Mouse (Mus musculus): ENCODE results near the gene Zbp1. TPM values are rescaled to one million over a fixed set of nuclear protein-coding genes. Genes with fewer than 3 reads are reported as not detected.

Zbp1 gene
- polyA plus RNA-seq, 1 experiment: 63.7 TPM

- no peak for TF ChIP-seq CTCF (IDR thresholded peaks at IDR 0.05; ENCODE audit: borderline replicate concordance, control insufficient read depth, extremely low read depth, insufficient read depth, low read length, poor library complexity)
- Histone ChIP-seq H3K4me1 (replicated peaks; ENCODE audit: control insufficient read depth, insufficient read depth, low read length) (peaks cover 25% of the 10 kb centered on the region), H3K4me3 (ENCODE audit: control insufficient read depth, insufficient read depth, low read length) (no peak overlapping the region), H3K27me3 (ENCODE audit: control insufficient read depth, insufficient read depth, low read length) (no peaks in the 10 kb centered on the region), H3K27ac (ENCODE audit: control insufficient read depth, insufficient read depth, low read length) (no peak overlapping the region), H3K36me3 (ENCODE audit: control insufficient read depth, insufficient read depth, low read length) (no peaks in the 10 kb centered on the region)
- DNase-seq: peak; percentile 0
- 85% methylated on average over 8 of the region's 8 CpGs for WGBS
Measured at GRCm38 (mm10) chr2:173177951-173178350, 40.8 kb downstream of the Zbp1 start.

- TF ChIP-seq POLR2A (IDR thresholded peaks at IDR 0.05; ENCODE audit: control insufficient read depth, extremely low read depth, insufficient read depth, low read length, poor library complexity) (no peak), CTCF (IDR thresholded peaks at IDR 0.05; ENCODE audit: borderline replicate concordance, control insufficient read depth, extremely low read depth, insufficient read depth, low read length, poor library complexity) (no peak)
- Histone ChIP-seq H3K4me3 (ENCODE audit: control insufficient read depth, insufficient read depth, low read length) (no peak overlapping the region), H3K27ac (ENCODE audit: control insufficient read depth, insufficient read depth, low read length) (no peak overlapping the region), H3K27me3 (ENCODE audit: control insufficient read depth, insufficient read depth, low read length) (no peaks in the 10 kb centered on the region), H3K36me3 (ENCODE audit: control insufficient read depth, insufficient read depth, low read length) (no peaks in the 10 kb centered on the region), H3K4me1 (replicated peaks; ENCODE audit: control insufficient read depth, insufficient read depth, low read length) (peaks cover 30% of the 10 kb centered on the region)
- peak; percentile 1 for DNase-seq
- 23% methylated on average over 5 of the region's 5 CpGs for WGBS
Measured at GRCm38 (mm10) chr2:173177481-173177880, 41.2 kb downstream of the Zbp1 start.

- H3K27ac ChIP-seq (ENCODE audit: control insufficient read depth, insufficient read depth, low read length): no peak overlapping the region
- no peaks in the 10 kb centered on the region for H3K36me3 ChIP-seq (ENCODE audit: control insufficient read depth, insufficient read depth, low read length)
- DNase-seq: peak; percentile 1
- peaks cover 36% of the 10 kb centered on the region for H3K4me1 ChIP-seq (replicated peaks; ENCODE audit: control insufficient read depth, insufficient read depth, low read length)
- TF ChIP-seq CTCF (IDR thresholded peaks at IDR 0.05; ENCODE audit: borderline replicate concordance, control insufficient read depth, extremely low read depth, insufficient read depth, low read length, poor library complexity) (no peak), POLR2A (IDR thresholded peaks at IDR 0.05; ENCODE audit: control insufficient read depth, extremely low read depth, insufficient read depth, low read length, poor library complexity) (no peak)
- no peak overlapping the region for H3K4me3 ChIP-seq (ENCODE audit: control insufficient read depth, insufficient read depth, low read length)
- WGBS: 95% methylated on average over 5 of the region's 5 CpGs
- H3K27me3 ChIP-seq (ENCODE audit: control insufficient read depth, insufficient read depth, low read length): peaks cover 4% of the 10 kb centered on the region; the same call in 1 of the 2 replicates
Measured at GRCm38 (mm10) chr2:173175703-173176102, 43.0 kb downstream of the Zbp1 start.

GRCm38 (mm10) chr2:173174569-173174968 is 44.2 kb downstream of the Zbp1 start:
- H3K4me3 ChIP-seq (ENCODE audit: control insufficient read depth, insufficient read depth, low read length): no peak overlapping the region
- no peak for TF ChIP-seq CTCF (IDR thresholded peaks at IDR 0.05; ENCODE audit: borderline replicate concordance, control insufficient read depth, extremely low read depth, insufficient read depth, low read length, poor library complexity)
- TF ChIP-seq POLR2A (IDR thresholded peaks at IDR 0.05; ENCODE audit: control insufficient read depth, extremely low read depth, insufficient read depth, low read length, poor library complexity): no peak
- H3K4me1 ChIP-seq (replicated peaks; ENCODE audit: control insufficient read depth, insufficient read depth, low read length): peaks cover 36% of the 10 kb centered on the region
- no peak for DNase-seq
- peaks cover 4% of the 10 kb centered on the region; the same call in 1 of the 2 replicates for H3K27me3 ChIP-seq (ENCODE audit: control insufficient read depth, insufficient read depth, low read length)
- no peaks in the 10 kb centered on the region for H3K36me3 ChIP-seq (ENCODE audit: control insufficient read depth, insufficient read depth, low read length)
- H3K27ac ChIP-seq (ENCODE audit: control insufficient read depth, insufficient read depth, low read length): no peak overlapping the region
- WGBS: 13% methylated on average over 1 of the region's 1 CpGs

- Histone ChIP-seq H3K36me3 (ENCODE audit: control insufficient read depth, insufficient read depth, low read length) (no peaks in the 10 kb centered on the region), H3K27ac (ENCODE audit: control insufficient read depth, insufficient read depth, low read length) (no peak overlapping the region), H3K27me3 (ENCODE audit: control insufficient read depth, insufficient read depth, low read length) (peaks cover 4% of the 10 kb centered on the region; the same call in 1 of the 2 replicates), H3K4me1 (replicated peaks; ENCODE audit: control insufficient read depth, insufficient read depth, low read length) (peaks cover 36% of the 10 kb centered on the region), H3K4me3 (ENCODE audit: control insufficient read depth, insufficient read depth, low read length) (no peak overlapping the region)
- DNase-seq: peak; percentile 40
- TF ChIP-seq POLR2A (IDR thresholded peaks at IDR 0.05; ENCODE audit: control insufficient read depth, extremely low read depth, insufficient read depth, low read length, poor library complexity) (no peak), CTCF (IDR thresholded peaks at IDR 0.05; ENCODE audit: borderline replicate concordance, control insufficient read depth, extremely low read depth, insufficient read depth, low read length, poor library complexity) (no peak)
- WGBS: 29% methylated on average over 22 of the region's 22 CpGs
Measured at GRCm38 (mm10) chr2:173173521-173174511, 44.9 kb downstream of the Zbp1 start.

GRCm38 (mm10) chr2:173173008-173173407 is 45.7 kb downstream of the Zbp1 start:
- Histone ChIP-seq H3K36me3 (ENCODE audit: control insufficient read depth, insufficient read depth, low read length) (no peaks in the 10 kb centered on the region), H3K27ac (ENCODE audit: control insufficient read depth, insufficient read depth, low read length) (no peak overlapping the region), H3K4me1 (replicated peaks; ENCODE audit: control insufficient read depth, insufficient read depth, low read length) (peaks cover 36% of the 10 kb centered on the region), H3K4me3 (ENCODE audit: control insufficient read depth, insufficient read depth, low read length) (no peak overlapping the region), H3K27me3 (ENCODE audit: control insufficient read depth, insufficient read depth, low read length) (peaks cover 4% of the 10 kb centered on the region; the same call in 1 of the 2 replicates)
- TF ChIP-seq CTCF (IDR thresholded peaks at IDR 0.05; ENCODE audit: borderline replicate concordance, control insufficient read depth, extremely low read depth, insufficient read depth, low read length, poor library complexity) (no peak), POLR2A (IDR thresholded peaks at IDR 0.05; ENCODE audit: control insufficient read depth, extremely low read depth, insufficient read depth, low read length, poor library complexity) (no peak)
- WGBS: 20% methylated on average over 2 of the region's 2 CpGs
- no peak for DNase-seq
